Mouse (Mus musculus) mouse embryonic stem cell (cell line): ENCODE data around the gene Rgs5.

ENCODE experiments used
- in situ Hi-C, 2 experiments: fragments of 300-500 bp; cut with MboI; formaldehyde crosslinking; loops; 1 replicate in 1 of 2; 3 replicates in 1 of 2; pipeline ENCODE4 v1.14.3; 2019 to 2020; ENCODE audit warnings: low sequenced_read_pairs in 2 of 2, low pct_unique_long_range_greater_than_20kb in 1 of 2, mixed read lengths in 1 of 2; ENCODE audit not compliant: unreplicated experiment in 1 of 2

The Rgs5 gene

DNA sequence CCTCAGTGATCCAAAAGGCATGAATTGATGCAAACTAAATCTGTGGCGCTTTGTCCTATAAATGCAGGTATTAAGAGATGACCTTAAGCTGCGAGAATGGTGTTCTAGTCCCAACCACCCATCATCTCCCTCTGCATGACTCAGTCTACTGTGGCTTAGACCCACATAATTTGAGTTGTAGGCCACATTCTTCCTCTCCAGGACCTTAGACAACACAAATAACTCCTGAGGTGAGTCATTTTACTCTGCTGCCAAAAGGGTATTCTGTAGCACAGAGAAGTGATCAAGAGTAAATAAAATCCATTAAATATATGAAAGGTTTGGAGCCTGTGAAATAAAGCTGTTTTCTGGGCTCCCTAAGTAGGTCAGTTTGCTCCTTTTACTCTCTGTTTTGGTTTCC, 43.9 kb downstream of the Rgs5 start:
- in situ Hi-C loops: no loop called here

DNA sequence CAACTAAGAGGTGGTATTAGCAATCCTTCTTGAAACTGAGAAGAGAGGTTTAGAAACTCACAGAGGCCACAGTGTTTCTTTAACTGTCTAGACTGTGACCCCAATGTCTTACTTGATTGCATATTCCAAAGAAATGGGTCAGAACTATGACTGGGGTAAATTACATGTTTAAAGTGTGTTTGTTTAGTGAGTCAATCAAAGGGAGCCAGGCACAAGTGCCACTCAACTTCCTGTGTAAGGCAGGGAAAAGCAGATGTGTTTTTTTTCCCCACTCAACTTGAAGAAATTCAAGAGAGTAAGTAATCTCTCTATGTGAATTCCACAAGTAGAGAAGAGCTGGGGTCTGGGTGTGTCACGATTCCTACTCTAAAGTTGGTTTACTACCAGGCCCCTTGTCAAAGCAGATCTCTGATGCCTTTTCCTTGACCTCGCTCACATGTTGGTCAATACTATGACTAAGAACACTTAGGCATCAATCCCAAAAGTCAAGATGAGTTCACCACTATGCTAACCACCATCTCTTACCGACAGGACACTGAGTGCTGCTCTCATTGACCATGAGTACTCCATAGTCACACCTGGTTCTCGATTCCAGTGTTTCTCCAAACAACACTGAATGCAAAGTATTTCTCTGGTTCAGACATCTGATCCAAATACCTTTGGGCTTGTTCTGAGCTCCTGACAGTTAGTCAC, 49.2 kb downstream of the Rgs5 start:
- in situ Hi-C loops: no loop called here

DNA sequence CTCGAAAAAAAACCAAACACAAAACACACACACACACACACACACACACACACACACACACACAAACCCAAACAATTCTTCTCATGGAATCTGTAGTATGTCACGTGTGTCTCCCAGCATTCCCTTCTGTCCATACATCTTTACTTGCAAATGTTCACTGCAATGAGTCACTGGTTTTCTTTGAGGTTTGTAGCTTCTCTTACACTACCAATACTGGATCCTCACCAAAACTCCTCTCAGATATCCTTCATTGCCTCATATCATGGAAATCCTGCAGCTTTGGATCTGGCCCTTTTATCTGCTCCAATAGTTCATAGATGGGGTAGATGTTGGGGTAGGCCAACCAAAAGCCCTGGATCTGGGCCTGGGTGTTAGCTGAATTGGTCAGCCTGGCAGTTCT, 66.5 kb downstream of the Rgs5 start:
- in situ Hi-C loops: no loop called here

DNA sequence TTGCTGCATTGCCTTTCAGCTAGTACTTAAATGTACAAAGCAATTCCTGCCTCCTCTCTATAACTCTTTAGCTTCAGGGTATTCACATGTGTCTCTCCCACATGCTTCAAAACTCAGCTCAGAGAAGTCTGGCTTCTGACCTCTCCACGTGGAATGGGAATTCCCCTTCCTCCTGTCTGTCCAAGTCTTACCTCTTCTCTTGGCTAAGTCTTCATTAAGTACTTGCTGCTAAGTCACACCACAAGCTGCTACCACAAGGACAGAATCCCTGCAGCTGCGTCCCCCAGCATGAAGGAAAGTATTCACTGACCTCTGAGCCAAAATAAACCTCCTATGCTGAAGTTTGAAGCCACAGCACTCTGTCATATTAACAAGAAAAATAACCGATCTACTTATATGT, 71.0 kb downstream of the Rgs5 start:
- in situ Hi-C loops: no loop called here

DNA sequence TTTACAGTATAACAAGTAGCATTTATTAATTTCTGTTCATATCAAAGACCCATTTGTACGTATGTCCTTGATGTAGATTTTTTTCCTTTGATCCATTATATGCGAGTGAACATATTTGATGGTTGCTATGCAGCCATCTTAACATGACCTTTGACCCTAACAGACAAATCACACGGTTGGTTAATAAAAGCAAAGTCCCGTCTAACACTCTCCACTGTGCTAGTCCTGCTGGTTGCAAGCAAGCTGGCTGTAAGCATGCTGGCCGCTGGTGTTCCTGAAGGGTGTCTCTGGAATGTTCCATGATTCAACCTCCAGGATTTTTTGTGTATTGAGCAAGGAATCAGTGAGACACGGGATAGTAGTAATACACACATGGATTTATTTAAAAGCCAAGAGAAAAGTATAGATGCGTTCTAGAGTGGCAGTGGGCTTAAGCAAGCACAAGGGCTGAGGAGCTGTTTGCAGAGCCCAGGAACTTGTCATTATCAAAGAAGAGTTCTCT, 75.3 kb downstream of the Rgs5 start:
- in situ Hi-C loops: no loop called here

DNA sequence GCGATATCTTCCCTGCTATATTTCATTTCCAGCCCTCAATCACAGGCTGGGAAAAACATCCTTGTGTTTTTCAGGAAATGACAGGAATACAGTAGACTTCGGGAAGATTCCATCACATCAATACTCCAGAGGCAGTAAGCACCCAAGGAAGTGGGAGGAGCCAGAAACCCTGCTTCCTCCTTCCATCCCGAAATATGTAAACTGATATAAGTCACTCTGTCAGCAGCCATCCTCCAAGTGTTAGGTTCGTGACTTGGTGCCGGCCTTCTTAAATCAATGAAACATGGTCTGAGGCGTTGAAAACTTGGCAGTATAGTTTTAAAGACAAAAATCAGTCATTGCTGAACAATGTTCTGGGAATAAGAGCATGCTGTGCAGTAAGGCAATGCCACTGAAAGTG, 80.8 kb downstream of the Rgs5 start:
- in situ Hi-C loops: no loop called here

DNA sequence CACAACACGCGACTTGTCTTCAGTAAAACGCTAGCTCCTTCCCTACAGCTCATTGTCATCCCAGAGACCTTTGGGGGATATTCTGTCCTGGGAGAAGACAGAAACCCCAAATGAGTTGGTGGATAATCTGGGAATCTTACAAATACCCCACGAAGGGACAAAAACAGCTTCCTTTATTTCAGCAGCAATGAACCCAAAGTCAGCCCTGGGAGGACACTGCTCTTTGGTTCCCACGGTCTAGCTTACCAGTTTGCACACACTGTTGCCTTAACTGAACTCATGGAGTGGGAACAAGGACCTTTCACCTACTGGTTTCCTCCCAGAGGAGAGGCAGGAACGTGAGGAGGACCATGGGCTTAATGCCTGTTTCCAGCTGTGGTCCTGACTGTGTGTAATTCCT, 81.9 kb downstream of the Rgs5 start:
- in situ Hi-C loops: no loop called here

DNA sequence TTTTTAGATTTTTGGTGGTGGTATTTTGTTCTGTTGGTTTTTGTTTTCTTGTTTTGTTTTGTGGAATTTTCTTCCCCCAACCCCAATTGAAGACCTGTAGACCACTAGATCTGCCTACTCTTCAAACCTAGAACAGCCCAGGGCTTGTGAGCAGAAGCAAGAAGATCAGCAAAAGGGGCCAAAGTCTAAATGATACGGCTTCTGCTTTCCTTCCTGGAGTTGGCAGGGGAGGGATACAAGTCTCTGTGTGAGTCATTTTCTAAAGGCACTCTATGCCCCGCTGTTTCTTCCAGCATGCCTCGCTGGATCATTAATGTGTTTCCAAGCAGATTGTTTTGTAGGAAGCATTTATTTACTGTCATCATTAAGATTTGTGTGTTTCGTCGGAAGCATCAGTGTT, 85.8 kb downstream of the Rgs5 start:
- in situ Hi-C loops: no loop called here
